Mouse (Mus musculus) cerebellum, adult 2 months (tissue): Measurements from ENCODE around the gene Akap1.
A peak's percentile ranks its signal among the peaks of the same experiment; 100 is the strongest.

Experiments
- CTCF ChIP-seq: fragments of 200-500 bp; IDR thresholded peaks from 2 replicates; pipeline ENCODE4 v1.5.1; 2011; ENCODE audit warnings: low read depth, mild to moderate bottlenecking, control low read depth, low read length, moderate library complexity, borderline replicate concordance; ENCODE audit not compliant: insufficient read depth
- POLR2A ChIP-seq: fragments of 200-500 bp; IDR thresholded peaks from 2 replicates; pipeline ENCODE4 v1.6.1; 2011; ENCODE audit warnings: low read length, control low read depth, borderline replicate concordance; ENCODE audit not compliant: insufficient read depth

DNA sequence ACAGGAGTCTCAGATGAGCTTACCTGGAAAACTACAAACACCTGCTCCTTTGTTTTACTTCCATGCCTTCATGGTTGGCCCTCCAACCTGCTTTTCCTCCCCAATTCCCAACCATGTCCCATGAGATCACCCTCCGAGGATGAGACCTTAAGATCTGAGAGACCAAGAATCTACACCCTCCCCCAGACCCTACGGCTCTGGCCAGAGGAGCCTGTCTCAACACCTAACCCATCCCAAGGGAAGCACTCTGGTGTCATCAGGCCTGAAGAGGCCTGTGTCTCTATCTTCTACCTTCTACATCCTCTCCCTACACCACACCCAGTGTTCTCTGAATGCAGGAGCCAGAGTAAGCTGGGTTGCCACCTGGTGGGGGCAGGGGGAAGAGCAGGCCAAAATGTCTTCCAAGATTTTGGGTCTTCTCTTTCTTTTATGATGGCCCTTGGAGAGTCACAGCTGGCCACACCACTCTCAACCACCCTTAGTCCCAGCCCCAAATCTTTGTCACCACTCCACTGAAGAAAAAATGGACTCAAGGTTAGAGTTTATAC is 34.1 kb downstream of the Akap1 start:
- TF ChIP-seq CTCF: peak; percentile 65
- no peak for TF ChIP-seq POLR2A
